9 mouse cellular contexts compared by ENCODE assay signal in genomic region chr5:5748866-5749682, GRCm38 (mm10). TPM values are rescaled to one million over a fixed set of nuclear protein-coding genes. Genes with fewer than 3 reads are reported as not detected.
DNase-seq lines count a peak whose midpoint lies in the region; ATAC-seq and TF ChIP-seq lines count a peak whose summit lies in the region.
"Had no signal": no experiment of that assay in that cellular context is flagged by ENCODE, and none has a peak within 500 bp of the region (broad histone marks: within the 10 kb centered on the region; RNA-seq: fewer than 3 reads in every experiment).

Steap1 (minus strand) TSS chr5:5749326.

- TF ChIP-seq POLR2A in testis, adult 2 months (IDR thresholded peaks at IDR 0.05; ENCODE audit: control insufficient read depth, low read depth, low read length), result peak; percentile 29; the same call in 1 of the 2 replicates

- H3K27ac ChIP-seq in forebrain, embryonic 14.5 days (ENCODE audit: low read depth, low read length), result no peak within 1 kb of the TSS
- no peak within 1 kb of the TSS for H3K27ac ChIP-seq in liver, embryonic 15.5 days (replicated peaks)
- H3K27ac ChIP-seq in neural tube, embryonic 13.5 days (replicated peaks), result no peak within 1 kb of the TSS
- no peak within 1 kb of the TSS for H3K27ac ChIP-seq in testis, adult 2 months (ENCODE audit: control insufficient read depth, insufficient read depth, low read depth, low read length)

- ATAC-seq in forebrain, embryonic 14.5 days, result peak; percentile 95
- peak; percentile 80 for ATAC-seq in liver, embryonic 15.5 days (ENCODE audit: insufficient read depth)
- peak; percentile 93 for ATAC-seq in neural tube, embryonic 13.5 days (ENCODE audit: low read depth)

- peak within 1 kb of the TSS; percentile 90 for H3K4me2 ChIP-seq in forebrain, embryonic 14.5 days (ENCODE audit: low read length)
- peak within 1 kb of the TSS; percentile 71 for H3K4me2 ChIP-seq in liver, embryonic 15.5 days
- peak within 1 kb of the TSS; percentile 87 for H3K4me2 ChIP-seq in neural tube, embryonic 13.5 days

- 0 out of 2 replicates have a peak, but pooled peaks cover 2% of the 10 kb centered on the region for H3K4me1 ChIP-seq in forebrain, embryonic 14.5 days (ENCODE audit: control insufficient read depth, insufficient read depth, low read length)
- H3K4me1 ChIP-seq in liver, embryonic 15.5 days (replicated peaks), result peaks cover 5% of the 10 kb centered on the region
- H3K4me1 ChIP-seq in neural tube, embryonic 13.5 days (replicated peaks), result peaks cover 5% of the 10 kb centered on the region
- H3K4me1 ChIP-seq in testis, adult 2 months (ENCODE audit: control insufficient read depth, insufficient read depth, low read length), result peaks cover 2% of the 10 kb centered on the region

- H3K4me3 ChIP-seq in forebrain, embryonic 14.5 days (ENCODE audit: low read depth, low read length), result peak within 1 kb of the TSS; percentile 47
- H3K4me3 ChIP-seq in liver, embryonic 15.5 days (replicated peaks), result peak within 1 kb of the TSS; percentile 56
- H3K4me3 ChIP-seq in neural tube, embryonic 13.5 days, result peak within 1 kb of the TSS; percentile 51
- H3K4me3 ChIP-seq in testis, adult 2 months (ENCODE audit: control insufficient read depth, low read depth, low read length), result peak within 1 kb of the TSS; percentile 85

- H3K27me3 ChIP-seq in forebrain, embryonic 14.5 days (replicated peaks; ENCODE audit: control insufficient read depth, insufficient read depth, low read length), result 0 out of 2 replicates have a peak, but pooled peaks cover 8% of the 10 kb centered on the region
- peaks cover 18% of the 10 kb centered on the region for H3K27me3 ChIP-seq in liver, embryonic 15.5 days
- H3K27me3 ChIP-seq in neural tube, embryonic 13.5 days, result peaks cover 19% of the 10 kb centered on the region
- H3K27me3 ChIP-seq in testis, adult 2 months (ENCODE audit: control insufficient read depth, insufficient read depth, low read length), result no peaks in the 10 kb centered on the region

- H3K36me3 ChIP-seq in forebrain, embryonic 14.5 days (ENCODE audit: control insufficient read depth, insufficient read depth, low read length), result no peaks in the 10 kb centered on the region
- no peaks in the 10 kb centered on the region for H3K36me3 ChIP-seq in liver, embryonic 15.5 days (replicated peaks)
- no peaks in the 10 kb centered on the region for H3K36me3 ChIP-seq in neural tube, embryonic 13.5 days
- no peaks in the 10 kb centered on the region for H3K36me3 ChIP-seq in testis, adult 2 months (ENCODE audit: control insufficient read depth, insufficient read depth, low read length)

- peak within 1 kb of the TSS; percentile 58 for H3K9ac ChIP-seq in forebrain, embryonic 14.5 days (ENCODE audit: low read length)
- H3K9ac ChIP-seq in liver, embryonic 15.5 days, result no peak within 1 kb of the TSS
- peak within 1 kb of the TSS; percentile 61 for H3K9ac ChIP-seq in neural tube, embryonic 13.5 days

- H3K9me3 ChIP-seq in forebrain, embryonic 14.5 days (replicated peaks; ENCODE audit: control insufficient read depth, low read length), result no peaks in the 10 kb centered on the region
- no peaks in the 10 kb centered on the region for H3K9me3 ChIP-seq in liver, embryonic 15.5 days (replicated peaks)
- no peaks in the 10 kb centered on the region for H3K9me3 ChIP-seq in neural tube, embryonic 13.5 days

- WGBS in forebrain, embryonic 14.5 days, result under 1% methylated on average over 60 of the region's 75 CpGs
- 1% methylated on average over 74 of the region's 75 CpGs for WGBS in liver, embryonic 15.5 days (ENCODE audit: insufficient replicate concordance)
- WGBS in neural tube, embryonic 13.5 days, result under 1% methylated on average over 75 of the region's 75 CpGs

- intact Hi-C loops in heart, postnatal 14 days (cut with DNase I), result no loop called here

- DNase-seq in CD4-positive helper T cell, adult 2 months (ENCODE audit: low read depth, low spot score), result peak; percentile 35
- DNase-seq in c-Kit-positive CD71-negative TER-119-negative erythroid progenitor cells, embryonic 14.5 days (ENCODE audit: low read depth), result peak; percentile 42
- peak; percentile 78 for DNase-seq in forebrain, embryonic 14.5 days (ENCODE audit: low spot score)
- DNase-seq in heart, postnatal 14 days, result peak; percentile 94 to 97
- DNase-seq in kidney, postnatal 4 days, result peak; percentile 96

- TF ChIP-seq CTCF in testis, adult 2 months (IDR thresholded peaks at IDR 0.05; ENCODE audit: control insufficient read depth, insufficient read depth, insufficient replicate concordance, low read depth, low read length), result peak; percentile 85

RNA-seq across cellular contexts. Expression of gene Steap1, which starts in this region (rescaled TPM):
- 2.6 and 2.9 TPM in 2 replicates for polyA plus RNA-seq in forebrain, embryonic 14.5 days (2014; fragmentation: Nextera tagmentation; extraction: Ambion mirVana)
- not detected for total RNA-seq in heart, postnatal 14 days (2021)
- 3.7 and 4.4 TPM in 2 replicates for polyA plus RNA-seq in liver, embryonic 15.5 days (2015; fragmentation: Nextera tagmentation; extraction: Ambion mirVana)
- polyA plus RNA-seq in neural tube, embryonic 13.5 days (2015; fragmentation: Nextera tagmentation; extraction: Ambion mirVana), result 1.6 and 2.1 TPM in 2 replicates
- polyA plus RNA-seq in testis, adult 2 months (2012; rRNA removed), result 1.1 TPM in 2 replicates
- total RNA-seq: MEL had no signal

Comparison
In these comparisons a context has a peak if more than half of its experiments do, and no peak if none do; other contexts are left out.
1. Peak in DNase-seq in heart, postnatal 14 days; RNA of the gene not detected or under 1 TPM.
2. DNase-seq: peak in every context shown above with its lines; median percentile 96 in kidney, postnatal 4 days; 96 in heart, postnatal 14 days; 78 in forebrain, embryonic 14.5 days; 42 in c-Kit-positive CD71-negative TER-119-negative erythroid progenitor cells, embryonic 14.5 days; 35 in CD4-positive helper T cell, adult 2 months.